Mouse (Mus musculus): ENCODE measurements around the gene C1d. TPM values are rescaled to one million over a fixed set of nuclear protein-coding genes. Genes with fewer than 3 reads are reported as not detected.

Gene C1d
- 14.6 and 14.7 TPM in 2 replicates for polyA plus RNA-seq (2012; rRNA removed; ENCODE audit: low replicate concordance)

DNA sequence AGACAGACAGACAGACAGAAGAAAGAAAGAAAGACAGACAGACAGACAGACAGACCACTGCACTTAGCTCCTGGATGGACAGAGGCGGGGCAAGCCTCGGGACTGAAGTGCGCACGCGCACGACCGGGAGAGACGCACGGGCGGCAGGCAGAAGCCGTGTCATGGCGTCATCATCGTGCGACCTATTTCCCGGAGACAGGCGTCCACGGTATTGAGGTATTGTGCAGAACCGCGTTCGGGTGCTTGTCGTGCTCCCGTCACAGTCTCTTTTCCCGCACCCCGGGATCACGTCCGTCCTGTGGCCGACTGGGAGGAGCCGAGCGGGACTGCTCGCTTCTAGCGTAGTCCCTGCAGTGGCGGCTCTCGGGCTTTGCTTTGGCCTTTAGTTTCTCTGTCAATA lies at the start of gene C1d:
Gene C1d (plus strand): TSS at position 137 of the 400 bp plus-strand sequence.

GRCm38 (mm10) chr11:17211258-17212140 lies 45.9 kb upstream of the C1d start, which contains the start of gene Pno1:
Pno1 (minus strand) TSS chr11:17211568.

Other genes starting within 250 kb of the C1d start
- 16.3 and 34.2 TPM in 2 replicates for gene Cnrip1, start 206.0 kb upstream of the C1d start, polyA plus RNA-seq (2012; rRNA removed; ENCODE audit: low replicate concordance)
- 1.9 and 3.5 TPM in 2 replicates for gene Plek, start 205.2 kb upstream of the C1d start, polyA plus RNA-seq (2012; rRNA removed; ENCODE audit: low replicate concordance)
- 28.6 and 33.1 TPM in 2 replicates for gene Ppp3r1, start 98.3 kb upstream of the C1d start, polyA plus RNA-seq (2012; rRNA removed; ENCODE audit: low replicate concordance)
- 7.0 and 8.6 TPM in 2 replicates for gene Wdr92, start 75.5 kb upstream of the C1d start, polyA plus RNA-seq (2012; rRNA removed; ENCODE audit: low replicate concordance)
- 6.3 and 7.8 TPM in 2 replicates for gene Pno1, start 46.0 kb upstream of the C1d start, polyA plus RNA-seq (2012; rRNA removed; ENCODE audit: low replicate concordance)

All from subcutaneous adipose tissue, adult 2 months (tissue).